Mouse (Mus musculus) right cerebral cortex, adult 18-20 months (tissue): ENCODE results near the gene Heatr4.

Experiments
- DNase-seq: peaks from one replicate; pipeline ENCODE4 v3.0.0; 2022; ENCODE audit warnings: mixed read lengths

The Heatr4 gene

GRCm38 (mm10) chr12:83929186-83929804 lies 55.4 kb downstream of the Heatr4 start:
- no peak for DNase-seq

- DNase-seq, result no peak
These were observed 56.9 kb downstream of the Heatr4 start for GRCm38 (mm10) chr12:83927747-83928146.

GRCm38 (mm10) chr12:83926061-83926460 lies 58.6 kb downstream of the Heatr4 start:
- no peak for DNase-seq

- no peak for DNase-seq
These were observed 59.4 kb downstream of the Heatr4 start for GRCm38 (mm10) chr12:83925160-83925703.

GRCm38 (mm10) chr12:83924332-83924731 lies 60.3 kb downstream of the Heatr4 start:
- DNase-seq, result no peak

- no peak for DNase-seq
These were observed 61.2 kb downstream of the Heatr4 start for GRCm38 (mm10) chr12:83923486-83923859.

- no peak for DNase-seq
These were observed 61.7 kb downstream of the Heatr4 start for GRCm38 (mm10) chr12:83922724-83923485.

- peak; percentile 99 for DNase-seq
These were observed 62.9 kb downstream of the Heatr4 start, which contains the start of gene Numb for GRCm38 (mm10) chr12:83921535-83922381. Gene Numb (minus strand): TSS chr12:83921934.

GRCm38 (mm10) chr12:83920721-83921441 lies 63.8 kb downstream of the Heatr4 start:
- DNase-seq, result peak; percentile 16

GRCm38 (mm10) chr12:83916884-83917283 lies 67.8 kb downstream of the Heatr4 start:
- DNase-seq, result no peak

- DNase-seq, result no peak
These were observed 69.9 kb downstream of the Heatr4 start for GRCm38 (mm10) chr12:83914797-83915196.

- no peak for DNase-seq
These were observed 70.4 kb downstream of the Heatr4 start for GRCm38 (mm10) chr12:83914202-83914740.

- no peak for DNase-seq
These were observed 74.2 kb downstream of the Heatr4 start for GRCm38 (mm10) chr12:83910451-83910850.
